Mouse (Mus musculus): ENCODE measurements at regions not wholly inside any gene's neighbourhood (a gene's known extent, or its start where the extent isn't known, plus 50 kb on each side); places are given as distances from the start of the nearest gene placed in this dataset.
A peak's percentile ranks its signal among the peaks of the same experiment; 100 is the strongest.
"Not testable (repeated sequence)": the region's sequence is repeated elsewhere in the genome, so short reads cannot be mapped to it uniquely, and the experiment has no call there.

DNA sequence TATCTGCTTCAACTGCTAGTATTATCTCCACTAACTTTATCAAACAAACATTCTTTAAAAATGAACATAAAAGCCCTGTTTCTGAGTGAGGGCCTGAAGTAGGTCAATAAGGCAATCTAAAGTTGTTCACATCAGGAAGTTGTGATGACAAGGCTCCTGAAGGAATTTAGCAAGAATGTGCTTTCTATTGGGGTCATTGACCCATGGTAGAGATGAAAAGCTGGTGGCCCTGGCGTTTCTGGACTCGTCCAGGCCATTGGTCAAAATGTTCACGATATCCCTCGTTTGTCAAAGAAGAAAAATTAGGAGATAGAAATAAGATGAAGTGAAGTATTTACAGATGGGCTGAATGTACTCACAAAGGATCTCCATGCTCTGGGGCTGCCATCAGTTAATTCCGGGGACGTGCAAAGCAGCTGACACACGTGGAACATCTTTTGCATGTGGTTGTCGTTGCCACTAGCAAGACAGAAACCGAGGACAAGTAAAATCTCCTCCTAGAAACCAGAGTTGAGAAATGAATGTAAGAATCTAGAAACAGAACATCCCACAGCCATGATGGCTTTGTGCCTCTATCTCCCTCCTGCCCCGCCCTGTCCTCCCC, 134.1 kb downstream of the Snx18 start:
- no peak for DNase-seq (ENCODE audit: low spot score in 2 of 2)

DNA sequence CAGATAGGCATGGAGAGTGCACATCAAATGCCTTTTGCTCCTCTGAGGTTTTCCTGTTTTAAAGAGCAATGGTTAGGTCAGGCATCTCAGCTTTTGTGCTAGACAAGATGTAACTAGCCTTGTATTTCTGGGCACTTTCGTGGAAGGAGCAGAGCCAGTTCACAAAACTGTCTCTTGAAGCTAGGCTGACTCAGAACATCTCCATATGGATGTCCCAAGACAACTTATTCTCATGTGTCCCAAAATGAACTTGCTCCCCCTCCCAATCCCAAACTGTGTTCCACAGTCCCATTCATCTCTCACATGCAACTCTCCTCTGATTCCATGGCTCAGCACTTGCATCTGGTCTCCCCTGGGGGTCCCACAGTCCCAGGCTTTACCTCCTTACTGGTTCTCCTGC, 135.5 kb downstream of the Snx18 start:
- DNase-seq (ENCODE audit: low spot score in 2 of 2), result no peak

DNA sequence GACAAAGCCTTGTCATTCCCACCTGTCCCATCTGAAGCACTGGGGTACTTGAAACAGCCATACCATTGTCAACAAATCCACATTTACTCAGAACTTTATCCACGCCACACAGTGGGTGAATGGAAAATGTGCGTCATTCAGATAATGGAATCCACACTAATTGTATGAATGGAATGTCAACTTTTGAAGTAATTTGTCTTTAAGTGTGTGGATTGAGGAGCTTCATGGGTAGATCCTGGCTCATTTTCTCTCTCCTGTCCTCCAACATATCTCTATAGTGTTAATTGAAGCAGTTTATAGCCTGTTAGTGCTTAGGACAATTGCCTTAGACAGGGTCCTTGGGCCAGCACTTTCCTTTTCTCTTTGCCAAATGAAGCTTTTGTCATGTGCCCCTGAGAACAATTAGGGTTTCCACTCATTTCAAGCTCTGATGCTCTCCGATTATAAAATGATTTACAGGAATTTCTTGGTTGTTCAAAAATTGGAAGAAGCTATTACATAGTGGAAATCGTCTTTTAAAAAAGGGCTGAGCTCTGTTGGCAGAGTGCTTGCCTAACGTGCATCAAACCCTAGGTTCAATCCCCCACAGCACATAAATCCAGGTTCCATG, 140.4 kb downstream of the Snx18 start:
- DNase-seq (ENCODE audit: low spot score in 2 of 2), result no peak

DNA sequence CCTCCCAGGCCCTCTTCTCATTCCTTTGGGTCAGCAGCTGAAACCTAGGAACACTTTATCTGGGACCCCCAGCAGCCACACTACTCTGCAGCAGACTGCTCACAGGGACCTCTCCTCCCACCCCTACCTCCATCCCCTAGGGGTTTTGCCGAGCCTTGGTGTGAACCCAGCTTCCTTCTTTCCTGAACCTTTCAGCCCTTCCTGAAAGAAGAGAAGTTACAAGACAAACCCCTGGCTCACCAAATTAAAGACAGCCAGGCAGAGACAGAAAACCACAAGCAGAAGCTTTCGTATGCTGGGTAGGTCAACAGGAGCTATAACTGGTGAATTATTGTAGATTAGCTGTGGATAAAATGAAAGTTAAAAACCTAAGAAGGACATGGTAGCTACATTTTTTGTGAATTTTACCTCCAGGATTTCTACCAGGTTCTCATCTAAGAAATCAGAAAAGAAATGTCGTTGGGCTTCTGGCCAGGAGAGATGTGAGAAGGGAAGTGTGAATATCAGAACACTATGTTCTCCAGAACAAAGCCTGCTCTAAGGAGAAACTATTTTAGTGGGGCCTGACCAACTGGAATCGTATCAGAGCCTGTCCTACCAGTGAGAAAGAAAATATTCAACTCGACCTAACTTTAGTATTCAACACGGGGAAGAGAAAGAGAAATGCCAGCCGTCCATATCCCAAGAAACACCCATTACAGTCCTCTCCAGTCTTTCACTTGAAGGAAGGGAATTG, 147.4 kb downstream of the Snx18 start:
- no peak for DNase-seq (ENCODE audit: low spot score in 2 of 2)

DNA sequence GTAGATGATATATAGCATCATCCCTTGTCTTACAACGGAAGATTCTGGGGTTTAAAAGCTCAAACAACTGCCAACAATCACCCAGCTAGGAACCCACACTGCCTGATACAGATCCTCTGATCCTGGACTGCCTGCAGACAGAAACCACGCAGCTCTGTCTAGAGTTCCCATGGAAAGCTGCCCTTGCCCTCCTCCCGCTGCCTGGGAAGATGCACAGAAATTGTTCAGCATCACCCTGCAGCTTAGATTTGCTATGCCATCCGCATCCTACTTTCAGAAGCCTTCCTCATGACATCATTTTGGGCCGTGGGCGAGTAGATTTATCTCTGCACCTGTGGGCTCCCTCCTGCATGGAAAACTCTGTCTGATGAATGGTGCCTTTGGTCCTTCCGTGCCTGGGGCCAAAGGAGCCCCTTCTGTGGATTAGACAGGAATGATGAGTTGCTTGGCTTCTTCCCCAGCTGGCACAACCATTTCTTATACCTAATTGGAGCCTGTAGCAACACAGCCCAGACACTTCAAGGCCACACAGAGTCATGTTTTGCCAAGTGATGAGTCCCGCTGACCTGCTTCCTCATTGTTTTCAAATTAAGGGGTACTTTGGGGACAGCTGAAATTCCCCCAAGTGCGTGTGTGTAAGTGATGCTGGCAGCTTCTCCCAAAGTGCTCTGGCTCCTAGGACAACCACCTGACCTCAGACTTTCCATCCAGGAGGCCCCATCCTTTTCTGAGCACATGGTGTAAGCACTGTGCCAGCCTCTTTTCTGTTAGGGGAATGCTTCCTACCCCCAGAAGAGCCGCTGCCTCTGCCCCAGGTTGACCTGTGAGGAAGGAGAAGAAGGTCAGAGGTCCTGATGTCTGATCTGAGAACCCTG, 153.9 kb downstream of the Snx18 start:
- peak in 1 of 2 experiments; percentile 24 for DNase-seq (ENCODE audit: low spot score in 2 of 2)

DNA sequence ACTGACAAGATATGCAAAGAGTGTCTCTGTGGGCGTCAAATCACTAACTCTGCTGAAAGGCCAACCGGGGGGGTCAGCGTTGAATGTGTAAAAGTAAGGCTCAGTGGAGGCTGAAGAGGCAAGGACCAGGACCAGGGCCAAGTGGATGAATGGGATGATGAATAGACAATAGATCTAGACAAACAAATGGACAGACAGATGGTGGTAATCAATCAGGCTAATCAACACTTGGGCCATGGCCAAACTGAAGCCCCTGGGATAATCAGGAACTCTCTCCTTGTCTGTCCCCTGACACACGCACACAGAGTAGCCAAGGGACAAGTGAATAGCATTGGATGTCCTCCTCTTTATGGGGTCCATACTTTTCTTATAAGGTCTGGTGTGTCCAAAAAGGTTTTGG, 154.9 kb downstream of the Snx18 start:
- DNase-seq (ENCODE audit: low spot score in 2 of 2), result no peak

DNA sequence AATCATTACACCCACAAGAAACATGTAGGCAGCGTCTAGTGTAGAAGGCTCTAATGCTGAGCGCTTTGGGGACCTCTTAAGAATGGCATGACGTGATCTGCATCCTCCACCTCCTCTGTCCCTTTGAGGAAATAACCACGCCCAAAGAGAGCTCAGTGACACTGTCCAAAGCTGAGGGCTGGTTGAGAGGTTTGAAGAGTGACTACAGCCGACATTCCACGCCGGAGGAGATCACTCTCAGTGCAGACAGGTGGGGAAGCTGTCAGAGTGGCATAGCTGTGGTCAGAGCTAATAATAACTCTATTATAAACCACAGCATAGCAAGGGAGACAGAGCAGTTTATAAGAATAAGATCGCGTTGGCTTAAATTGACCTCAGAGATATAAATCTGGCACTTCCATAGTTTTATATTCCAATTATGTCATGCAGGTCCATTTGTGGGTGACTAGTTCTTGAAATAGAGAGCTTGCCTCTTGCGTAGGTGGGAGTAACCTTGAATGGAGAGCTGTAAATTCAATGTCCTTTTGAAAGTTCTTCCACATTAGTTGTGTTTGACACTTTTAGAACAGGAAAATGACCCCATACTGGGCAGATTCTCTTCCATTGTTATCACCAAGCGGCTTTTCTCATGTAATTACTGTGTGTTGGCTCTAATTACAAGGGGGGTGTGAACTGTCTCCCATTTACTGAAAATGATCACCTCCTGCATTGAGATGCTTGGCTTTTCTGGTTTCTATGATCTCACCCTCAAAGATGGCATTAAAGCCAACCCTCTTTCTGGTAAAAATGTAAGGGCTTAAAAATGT, 161.7 kb downstream of the BC067074 start:
- no peak for DNase-seq (ENCODE audit: low spot score in 2 of 2)

DNA sequence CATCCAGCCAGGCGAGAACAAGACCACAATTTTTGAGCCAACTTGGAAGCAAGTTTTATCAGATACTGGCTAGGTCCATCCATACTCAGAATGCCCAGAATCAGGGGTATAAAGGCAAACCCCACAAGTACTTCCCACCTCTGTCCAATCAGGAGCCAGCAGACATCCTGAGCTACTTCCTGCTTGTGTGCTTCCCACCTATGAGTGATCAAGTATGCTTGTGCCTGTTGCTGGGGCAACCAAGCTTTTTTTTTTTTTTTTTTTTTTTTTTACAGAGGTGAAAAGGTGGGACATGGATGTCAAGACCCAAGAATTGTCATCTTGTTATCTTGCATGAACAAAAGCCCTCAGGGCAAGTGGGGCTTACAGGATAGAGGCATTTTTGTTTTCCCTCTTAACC, 155.4 kb downstream of the BC067074 start:
- DNase-seq (ENCODE audit: low spot score in 2 of 2), result no peak

DNA sequence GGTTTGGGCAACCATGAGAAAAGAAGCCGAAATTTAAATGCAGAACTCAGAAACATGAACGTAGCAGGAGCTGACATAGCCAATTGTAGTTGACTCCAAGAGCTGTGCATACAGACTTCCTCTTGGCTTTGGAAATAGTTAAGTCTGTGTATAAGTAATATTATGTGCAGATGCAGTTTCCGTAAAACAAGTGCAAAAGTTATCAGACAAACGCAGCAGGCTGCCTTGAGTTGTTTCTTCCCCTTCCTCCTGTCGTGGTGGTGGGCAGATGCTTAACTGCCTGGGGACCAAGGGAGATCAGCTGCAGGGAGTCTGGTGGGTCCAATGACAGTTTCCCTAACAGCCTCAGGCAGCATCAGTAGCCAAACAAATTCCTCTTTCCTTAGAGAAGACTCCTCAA, 153.3 kb downstream of the BC067074 start:
- no peak for DNase-seq (ENCODE audit: low spot score in 2 of 2)

DNA sequence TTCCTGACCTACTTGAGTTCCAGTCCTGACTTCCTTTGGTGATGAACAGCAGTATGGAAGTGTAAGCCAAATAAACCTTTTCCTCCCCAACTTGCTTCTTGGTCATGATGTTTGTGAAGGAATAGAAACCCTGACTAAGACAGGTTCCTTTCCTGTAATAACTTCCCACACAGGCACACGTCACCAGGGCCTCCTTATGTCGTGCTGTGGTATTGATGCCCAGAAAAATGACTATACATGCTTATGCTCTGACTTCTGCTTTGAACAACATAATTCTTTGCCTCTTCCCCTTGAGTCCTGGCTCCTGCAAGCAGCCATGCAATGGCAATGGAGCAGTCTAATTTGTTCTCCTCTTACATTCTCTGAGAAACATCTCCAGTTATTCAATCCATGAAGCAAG, 151.5 kb downstream of the BC067074 start:
- not testable (repeated sequence) for DNase-seq (ENCODE audit: low spot score in 2 of 2)

DNA sequence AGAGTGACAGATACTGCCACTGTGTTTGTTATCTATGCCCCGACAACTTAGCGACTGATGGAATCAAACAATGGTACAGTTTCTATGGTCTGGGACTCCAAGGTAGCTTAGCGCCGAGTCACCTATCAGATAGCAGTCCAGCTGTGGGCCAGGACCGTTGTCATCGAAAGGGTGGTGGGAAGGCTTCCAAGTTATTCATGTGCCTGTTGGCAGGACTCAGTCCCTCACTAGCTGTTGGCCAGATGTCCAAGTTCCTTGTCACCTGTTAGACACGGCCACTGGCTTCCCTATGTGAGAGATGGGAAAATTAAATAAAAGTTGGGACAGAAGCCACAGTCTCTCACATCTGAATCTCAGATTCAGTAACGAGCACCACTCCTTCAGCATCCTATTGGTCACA, 150.1 kb downstream of the BC067074 start:
- no peak for DNase-seq (ENCODE audit: low spot score in 2 of 2)

DNA sequence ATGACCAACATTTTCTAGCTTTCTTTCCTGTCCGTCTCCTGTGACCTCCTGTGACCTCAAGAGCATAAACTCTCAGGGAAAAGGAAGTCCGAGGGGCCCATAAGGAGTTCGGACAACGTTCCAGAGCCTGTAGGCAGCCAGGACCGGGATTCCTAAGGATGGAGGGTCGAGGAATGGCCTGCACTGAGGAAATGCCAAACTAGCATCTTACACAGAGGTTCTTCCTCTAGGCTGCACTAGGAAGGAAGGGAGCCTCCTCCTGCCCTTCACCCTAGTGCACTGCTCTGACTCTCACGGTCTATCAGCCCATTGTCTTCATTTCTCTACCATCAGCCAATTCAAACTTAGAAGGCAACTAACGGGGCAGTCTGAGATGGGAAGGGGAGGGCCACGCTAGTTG, 149.2 kb downstream of the BC067074 start:
- no peak for DNase-seq (ENCODE audit: low spot score in 2 of 2)

DNA sequence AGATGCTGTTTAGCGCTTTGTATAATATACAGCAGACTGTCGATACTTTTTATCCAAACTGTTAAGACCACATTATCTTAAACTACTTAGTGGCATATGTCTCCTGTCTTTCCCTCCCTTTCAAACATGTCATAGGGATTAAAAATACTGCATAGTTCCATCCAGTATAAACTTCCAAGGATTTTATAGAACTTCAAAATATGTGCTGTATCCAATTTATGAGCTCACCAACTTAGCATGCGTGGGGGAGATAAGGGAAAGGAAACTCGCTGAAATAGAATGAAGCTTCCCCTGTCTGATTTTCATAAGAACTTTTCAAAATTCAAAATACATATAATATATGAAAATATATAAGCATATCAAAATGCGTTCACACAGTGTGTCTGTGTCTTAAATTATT, 147.2 kb downstream of the BC067074 start:
- DNase-seq (ENCODE audit: low spot score in 2 of 2), result no peak

DNA sequence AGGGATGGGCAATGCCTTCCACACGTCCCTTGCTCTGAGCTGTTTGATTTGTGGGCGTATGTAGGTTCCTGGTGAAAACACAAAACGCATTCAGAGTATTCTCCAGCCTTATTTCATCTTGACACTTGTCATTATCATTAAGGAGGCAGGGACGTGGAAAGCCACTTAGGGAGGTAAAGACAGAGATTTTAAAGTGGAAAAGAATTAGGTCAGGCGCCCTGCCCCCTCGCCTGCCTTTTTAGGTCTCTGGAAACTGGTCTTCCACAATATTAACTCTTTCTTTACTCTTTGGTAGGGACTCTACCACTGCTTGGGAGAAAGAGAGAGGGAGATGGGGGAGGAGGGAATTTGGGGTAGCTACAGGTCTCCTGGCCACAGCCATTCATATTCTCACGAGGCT, 146.6 kb downstream of the BC067074 start:
- no peak for DNase-seq (ENCODE audit: low spot score in 2 of 2)

DNA sequence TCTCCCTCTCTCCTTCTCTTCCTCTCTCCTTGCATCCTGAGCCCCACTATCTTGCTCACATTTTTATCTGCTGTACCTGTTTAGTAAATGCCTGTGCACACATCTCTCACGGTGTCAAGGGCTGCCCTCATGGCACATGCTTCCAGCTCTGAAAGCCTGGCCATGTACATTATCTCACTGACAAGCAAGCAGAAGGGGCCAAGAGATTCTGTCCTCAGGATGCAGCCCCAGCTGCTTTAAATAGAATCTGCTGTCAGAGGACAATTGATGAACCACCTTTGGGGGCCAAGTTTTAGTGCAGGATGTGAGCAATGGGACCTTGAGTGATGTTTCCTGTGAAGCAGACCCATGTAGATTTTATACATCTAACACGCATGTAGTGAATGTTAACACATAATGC, 145.9 kb downstream of the BC067074 start:
- DNase-seq (ENCODE audit: low spot score in 2 of 2), result no peak

DNA sequence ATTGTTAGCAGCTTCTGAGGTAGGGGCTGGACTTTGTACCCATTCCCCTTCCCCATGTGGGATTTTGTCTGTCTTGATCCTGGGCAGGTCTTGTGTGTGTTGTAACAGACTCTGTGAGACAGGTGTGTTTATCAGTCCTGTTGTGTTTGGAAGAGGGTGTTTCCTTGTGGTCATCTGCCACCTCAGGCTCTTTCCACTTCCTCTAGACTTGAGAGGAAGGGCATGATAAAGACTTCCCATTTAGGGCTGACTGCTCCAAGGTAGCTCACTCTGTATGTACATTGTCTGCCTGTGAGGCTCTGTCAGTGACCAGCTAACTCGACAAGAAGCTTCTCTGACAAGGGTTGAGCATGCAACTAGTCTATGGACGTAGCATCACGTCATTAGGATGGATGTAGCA, 143.3 kb downstream of the BC067074 start:
- DNase-seq (ENCODE audit: low spot score in 2 of 2), result no peak

DNA sequence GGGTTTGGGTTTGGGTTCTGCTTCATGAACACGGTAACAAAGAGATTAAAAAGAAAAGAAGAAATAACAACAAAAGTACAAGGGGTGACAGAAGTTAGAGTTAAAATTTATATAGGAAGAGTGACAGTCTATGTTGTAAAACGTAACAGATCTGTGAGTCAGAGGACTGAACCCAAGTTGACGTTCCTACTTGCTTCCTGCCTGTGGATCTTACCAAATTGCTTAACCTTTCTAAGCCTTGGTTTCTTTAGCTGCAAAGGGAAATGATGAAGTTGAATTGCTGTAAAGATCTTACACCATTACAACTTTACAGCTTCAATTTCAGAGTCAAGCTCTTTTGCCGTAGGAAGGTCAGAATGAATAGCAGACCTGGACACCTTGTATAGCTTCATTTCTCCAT, 142.2 kb downstream of the BC067074 start:
- DNase-seq (ENCODE audit: low spot score in 2 of 2), result no peak

DNA sequence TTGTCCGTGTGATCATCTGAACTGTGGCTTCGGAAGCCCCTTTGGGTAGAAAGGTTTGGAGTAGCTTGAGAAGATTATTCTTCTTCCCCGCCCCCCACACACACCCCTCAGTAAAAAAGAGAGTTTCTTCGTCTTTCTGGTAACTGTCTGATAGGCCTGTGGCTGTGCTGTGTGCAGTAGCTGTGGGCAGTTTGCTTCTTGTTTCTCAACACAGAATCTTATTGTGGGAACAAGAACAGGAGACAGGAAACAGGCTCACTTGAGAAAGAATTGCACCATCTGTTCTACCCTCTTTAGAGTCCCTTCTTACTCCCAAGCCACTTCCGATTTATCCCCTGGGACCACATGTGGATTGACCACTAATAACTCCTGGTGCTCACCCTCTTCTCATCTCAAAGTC, 140.5 kb downstream of the BC067074 start:
- no peak for DNase-seq (ENCODE audit: low spot score in 2 of 2)

DNA sequence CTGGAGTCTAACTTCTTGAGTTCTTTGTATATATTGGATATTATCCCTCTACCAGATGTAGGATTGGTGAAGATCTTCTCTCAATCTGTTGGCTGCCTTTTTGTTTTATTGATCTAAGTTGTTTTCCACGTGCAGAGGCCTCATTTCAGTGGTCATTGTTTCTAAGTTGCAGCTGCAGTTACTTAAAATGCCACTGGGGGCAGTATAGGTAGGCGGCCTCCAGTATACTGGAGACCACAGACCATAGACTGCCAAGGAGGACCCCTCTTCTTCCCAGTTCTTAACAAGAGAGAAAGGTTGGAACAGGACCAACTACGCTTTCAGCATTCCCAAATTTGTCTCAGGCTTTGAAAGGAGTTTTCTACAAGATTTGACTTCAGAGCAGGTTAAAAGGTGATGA, 136.7 kb downstream of the BC067074 start:
- peak in 1 of 2 experiments; percentile 17 for DNase-seq (ENCODE audit: low spot score in 2 of 2)
